11 mouse cellular contexts compared by ENCODE assay signal in genomic region chr12:76556745-76557389, GRCm38 (mm10). TPM values are rescaled to one million over a fixed set of nuclear protein-coding genes. Genes with fewer than 3 reads are reported as not detected.
A peak's percentile ranks its signal among the peaks of the same experiment; 100 is the strongest.
DNase-seq lines count a peak whose midpoint lies in the region; ATAC-seq and TF ChIP-seq lines count a peak whose summit lies in the region.
"Had no signal": no experiment of that assay in that cellular context is flagged by ENCODE, and none has a peak within 500 bp of the region (broad histone marks: within the 10 kb centered on the region; RNA-seq: fewer than 3 reads in every experiment).

No protein-coding gene starts in this region.

- no peaks in the 10 kb centered on the region for H3K4me1 ChIP-seq in forebrain, embryonic 14.5 days (ENCODE audit: control insufficient read depth, insufficient read depth, low read length)
- no peaks in the 10 kb centered on the region for H3K4me1 ChIP-seq in forebrain, embryonic 16.5 days (replicated peaks; ENCODE audit: control insufficient read depth, insufficient read depth, low read length)
- no peaks in the 10 kb centered on the region for H3K4me1 ChIP-seq in hindbrain, postnatal 0 days (ENCODE audit: insufficient read depth, low read length)
- no peaks in the 10 kb centered on the region for H3K4me1 ChIP-seq in midbrain, embryonic 16.5 days (ENCODE audit: control insufficient read depth, insufficient read depth, low read length)
- H3K4me1 ChIP-seq in cerebellum, adult 2 months (ENCODE audit: control insufficient read depth, insufficient read depth, low read length): peaks cover 9% of the 10 kb centered on the region

- H3K4me3 ChIP-seq in forebrain, embryonic 14.5 days (ENCODE audit: low read depth, low read length): no peak overlapping the region
- no peak overlapping the region for H3K4me3 ChIP-seq in forebrain, embryonic 16.5 days (replicated peaks; ENCODE audit: low read length)
- H3K4me3 ChIP-seq in hindbrain, postnatal 0 days (ENCODE audit: low read length): no peak overlapping the region
- H3K4me3 ChIP-seq in midbrain, embryonic 16.5 days (ENCODE audit: low read depth, low read length): no peak overlapping the region
- H3K4me3 ChIP-seq in cerebellum, adult 2 months (replicated peaks; ENCODE audit: insufficient read depth, low read depth, low read length): no peak overlapping the region
- H3K4me3 ChIP-seq: limb, embryonic 15.5 days; megakaryocyte, embryonic 14.5 days had no signal

- no peak overlapping the region for H3K4me2 ChIP-seq in forebrain, embryonic 14.5 days (ENCODE audit: low read length)
- H3K4me2 ChIP-seq in forebrain, embryonic 16.5 days (ENCODE audit: low read length): no peak overlapping the region
- no peak overlapping the region for H3K4me2 ChIP-seq in hindbrain, postnatal 0 days (ENCODE audit: low read depth, low read length)
- H3K4me2 ChIP-seq in midbrain, embryonic 16.5 days (ENCODE audit: low read length): no peak overlapping the region
- H3K4me2 ChIP-seq: limb, embryonic 15.5 days had no signal

- no peaks in the 10 kb centered on the region for H3K9me3 ChIP-seq in forebrain, embryonic 14.5 days (replicated peaks; ENCODE audit: control insufficient read depth, low read length)
- H3K9me3 ChIP-seq in forebrain, embryonic 16.5 days (ENCODE audit: control insufficient read depth, low read length): no peaks in the 10 kb centered on the region
- H3K9me3 ChIP-seq in hindbrain, postnatal 0 days (ENCODE audit: low read length): no peaks in the 10 kb centered on the region
- no peaks in the 10 kb centered on the region for H3K9me3 ChIP-seq in midbrain, embryonic 16.5 days (replicated peaks; ENCODE audit: control insufficient read depth, low read length, poor library complexity, severe bottlenecking)
- H3K9me3 ChIP-seq: limb, embryonic 15.5 days; megakaryocyte, embryonic 14.5 days had no signal

- DNase-seq in forebrain, embryonic 14.5 days (ENCODE audit: low spot score): no peak
- peak; percentile 32 for DNase-seq in kidney, adult 18-20 months
- no peak for DNase-seq in kidney, adult 8-10 months
- no peak for DNase-seq in hindbrain, postnatal 0 days (ENCODE audit: low spot score)
- DNase-seq in right cerebral cortex, postnatal 10 days (ENCODE audit: low spot score in 2 of 2): no peak
- no peak for DNase-seq in cerebellum, adult 2 months
- DNase-seq: cerebellum, postnatal 25 days had no signal

- ATAC-seq in forebrain, embryonic 14.5 days: peak; percentile 44; the same call in 1 of the 2 replicates
- ATAC-seq in forebrain, embryonic 16.5 days: no peak
- ATAC-seq in hindbrain, postnatal 0 days: 0 out of 2 replicates have a peak, but pooled peaks have one; percentile 48
- peak; percentile 39; the same call in 1 of the 2 replicates for ATAC-seq in midbrain, embryonic 16.5 days

- H3K27me3 ChIP-seq in forebrain, embryonic 14.5 days (replicated peaks; ENCODE audit: control insufficient read depth, insufficient read depth, low read length): no peaks in the 10 kb centered on the region
- H3K27me3 ChIP-seq in forebrain, embryonic 16.5 days (replicated peaks; ENCODE audit: control insufficient read depth, insufficient read depth, low read length): no peaks in the 10 kb centered on the region
- H3K27me3 ChIP-seq in hindbrain, postnatal 0 days (ENCODE audit: insufficient read depth, low read length): no peaks in the 10 kb centered on the region
- H3K27me3 ChIP-seq in midbrain, embryonic 16.5 days (ENCODE audit: control insufficient read depth, insufficient read depth, low read depth, low read length): no peaks in the 10 kb centered on the region
- no peaks in the 10 kb centered on the region for H3K27me3 ChIP-seq in cerebellum, adult 2 months (ENCODE audit: control insufficient read depth, insufficient read depth, low read length)
- H3K27me3 ChIP-seq: limb, embryonic 15.5 days had no signal

- no peak for TF ChIP-seq POLR2A in cerebellum, adult 2 months (IDR thresholded peaks at IDR 0.05; ENCODE audit: borderline replicate concordance, insufficient read depth, low read length)

- no peak for TF ChIP-seq CTCF in hindbrain, postnatal 0 days (IDR thresholded peaks at IDR 0.05; ENCODE audit: low read depth)
- no peak for TF ChIP-seq CTCF in cerebellum, adult 2 months (IDR thresholded peaks at IDR 0.05; ENCODE audit: borderline replicate concordance, insufficient read depth, low read depth, low read length)

- no peak overlapping the region for H3K9ac ChIP-seq in forebrain, embryonic 14.5 days (ENCODE audit: low read length)
- no peak overlapping the region for H3K9ac ChIP-seq in forebrain, embryonic 16.5 days (replicated peaks; ENCODE audit: low read depth, low read length)
- H3K9ac ChIP-seq in hindbrain, postnatal 0 days (replicated peaks; ENCODE audit: low read length): no peak overlapping the region
- H3K9ac ChIP-seq in midbrain, embryonic 16.5 days (ENCODE audit: low read depth, low read length): no peak overlapping the region
- H3K9ac ChIP-seq: limb, embryonic 15.5 days had no signal

- no peaks in the 10 kb centered on the region for H3K36me3 ChIP-seq in forebrain, embryonic 14.5 days (ENCODE audit: control insufficient read depth, insufficient read depth, low read length)
- no peaks in the 10 kb centered on the region for H3K36me3 ChIP-seq in forebrain, embryonic 16.5 days (ENCODE audit: control insufficient read depth, insufficient read depth)
- no peaks in the 10 kb centered on the region for H3K36me3 ChIP-seq in hindbrain, postnatal 0 days (ENCODE audit: insufficient read depth, low read length)
- no peaks in the 10 kb centered on the region for H3K36me3 ChIP-seq in midbrain, embryonic 16.5 days (ENCODE audit: control insufficient read depth, insufficient read depth, low read length)

- 27% methylated on average over 6 of the region's 6 CpGs for WGBS in forebrain, embryonic 14.5 days
- 16% methylated on average over 6 of the region's 6 CpGs for WGBS in forebrain, embryonic 16.5 days
- 27% methylated on average over 6 of the region's 6 CpGs for WGBS in hindbrain, postnatal 0 days
- WGBS in midbrain, embryonic 16.5 days: 11% methylated on average over 6 of the region's 6 CpGs
- WGBS in cerebellum, adult 2 months: 68% methylated on average over 6 of the region's 6 CpGs

- H3K27ac ChIP-seq in forebrain, embryonic 14.5 days (ENCODE audit: low read depth, low read length): no peak overlapping the region
- H3K27ac ChIP-seq in forebrain, embryonic 16.5 days (ENCODE audit: low read length): no peak overlapping the region
- no peak overlapping the region for H3K27ac ChIP-seq in hindbrain, postnatal 0 days
- no peak overlapping the region for H3K27ac ChIP-seq in midbrain, embryonic 16.5 days (ENCODE audit: low read length)
- no peak overlapping the region for H3K27ac ChIP-seq in cerebellum, adult 2 months (ENCODE audit: insufficient read depth, low read length)
- H3K27ac ChIP-seq: limb, embryonic 15.5 days had no signal

RNA-seq across cellular contexts. Expression of gene Plekhg3, which starts 26.2 kb away (rescaled TPM):
- polyA plus RNA-seq in forebrain, embryonic 14.5 days (2014; fragmentation: Nextera tagmentation; extraction: Ambion mirVana): 0.47 and 0.64 TPM in 2 replicates
- polyA plus RNA-seq in forebrain, embryonic 16.5 days (2015; fragmentation: Nextera tagmentation; extraction: Ambion mirVana): 1.0 and 1.3 TPM in 2 replicates
- 5.4 and 6.8 TPM in 2 replicates for total RNA-seq in hindbrain, postnatal 0 days (2014; rRNA removed)
- 1.3 and 1.8 TPM in 2 replicates for polyA plus RNA-seq in hindbrain, postnatal 0 days (2015; fragmentation: Nextera tagmentation; extraction: Ambion mirVana)
- polyA plus RNA-seq in midbrain, embryonic 16.5 days (2015; fragmentation: Nextera tagmentation; extraction: Ambion mirVana): 0.93 and 1.3 TPM in 2 replicates
- 30.1 and 34.4 TPM in 2 replicates for polyA plus RNA-seq in cerebellum, adult 2 months (2012; rRNA removed)

Comparison
In these comparisons a context has a peak if more than half of its experiments do, and no peak if none do; other contexts are left out.
1. RNA of gene Plekhg3, which starts 26.2 kb away (polyA plus RNA-seq): 30.1 to 34.4 TPM in cerebellum, adult 2 months; 1.3 to 1.8 TPM in hindbrain, postnatal 0 days, 1.0 to 1.3 TPM in forebrain, embryonic 16.5 days, 0.93 to 1.3 TPM in midbrain, embryonic 16.5 days and 0.47 to 0.64 TPM in forebrain, embryonic 14.5 days; every median in the first group is over 10 times any median in the second.